Mouse (Mus musculus) kidney, embryonic 14.5 days (tissue): ENCODE data around the gene Hkdc1. TPM values are rescaled to one million over a fixed set of nuclear protein-coding genes. Genes with fewer than 3 reads are reported as not detected.
A peak's percentile ranks its signal among the peaks of the same experiment; 100 is the strongest.

Experiments used
- ATAC-seq: fragments of 200-750 bp; cut with Nextera tagmentation; 2 replicates; pipeline ENCODE4 v1.8.0; 2017; ENCODE audit warnings: moderate number of reproducible peaks, mild to moderate bottlenecking, moderate TSS enrichment, moderate library complexity; ENCODE audit not compliant: low FRiP score, low TSS enrichment
- H3K27ac ChIP-seq: fragments of 300-500 bp; sonication (generic); 2 replicates; pipeline ENCODE4 v1.5.1; 2014; ENCODE audit warnings: low read depth, mild to moderate bottlenecking, low read length, moderate library complexity, mixed read lengths
- H3K27me3 ChIP-seq: fragments of 300-500 bp; sonication (generic); 2 replicates; pipeline ENCODE4 v1.6.1; 2014; ENCODE audit warnings: mild to moderate bottlenecking, low read length; ENCODE audit not compliant: control insufficient read depth, insufficient read depth
- H3K36me3 ChIP-seq: fragments of 300-500 bp; sonication (generic); 2 replicates; pipeline ENCODE4 v1.6.1; 2014; ENCODE audit warnings: low read length, mixed read lengths; ENCODE audit not compliant: control insufficient read depth, insufficient read depth
- H3K4me1 ChIP-seq: fragments of 300-500 bp; sonication (generic); 2 replicates; pipeline ENCODE4 v1.6.1; 2014; ENCODE audit warnings: low read length, mixed read lengths; ENCODE audit not compliant: control insufficient read depth, insufficient read depth
- H3K4me2 ChIP-seq: fragments of 300-500 bp; sonication (generic); replicated peaks from 2 replicates; pipeline ENCODE4 v1.6.1; 2014; ENCODE audit warnings: low read depth, mild to moderate bottlenecking, low read length
- H3K4me3 ChIP-seq: fragments of 300-500 bp; sonication (generic); 2 replicates; pipeline ENCODE4 v1.5.1; 2014; ENCODE audit warnings: mild to moderate bottlenecking, low read length
- H3K9ac ChIP-seq: fragments of 300-500 bp; sonication (generic); 2 replicates; pipeline ENCODE4 v1.6.1; 2014; ENCODE audit warnings: low read depth, mild to moderate bottlenecking, low read length, moderate library complexity
- H3K9me3 ChIP-seq: fragments of 300-500 bp; sonication (generic); 2 replicates; pipeline ENCODE4 v1.6.1; 2016; ENCODE audit warnings: low read length; ENCODE audit not compliant: control insufficient read depth
- WGBS: fragments of 180-500 bp; shearing (Covaris S2); extraction: QIAGEN DNeasy Blood & Tissue Kit; methylation state at CpG from one replicate; pipeline ENCODE4 v1.1.7; 2014; 5-methylcytosine and 5-hydroxymethylcytosine counted together
- polyA plus RNA-seq: library from polyadenylated mRNA; unstranded; fragments of >200 nt; fragmentation: Nextera tagmentation; extraction: Ambion mirVana; gene quantifications from 2 replicates; pipeline ENCODE4 v1.2.1, GENCODE M21; 2014

Hkdc1 gene
- polyA plus RNA-seq, 1 experiment from 2014 or later, result 1.7 TPM

- Histone ChIP-seq H3K4me2 (no peak overlapping the region), H3K27ac (no peak overlapping the region), H3K4me3 (no peak overlapping the region), H3K27me3 (no peaks in the 10 kb centered on the region), H3K9me3 (no peaks in the 10 kb centered on the region), H3K9ac (no peak overlapping the region), H3K36me3 (no peaks in the 10 kb centered on the region), H3K4me1 (peaks cover 9% of the 10 kb centered on the region)
- 8% methylated on average over 5 of the region's 5 CpGs for WGBS
- no peak; the same call in 1 of the 2 replicates for ATAC-seq
These were observed 11.3 kb downstream of the Hkdc1 start for GRCm38 (mm10) chr10:62410943-62411342.

DNA sequence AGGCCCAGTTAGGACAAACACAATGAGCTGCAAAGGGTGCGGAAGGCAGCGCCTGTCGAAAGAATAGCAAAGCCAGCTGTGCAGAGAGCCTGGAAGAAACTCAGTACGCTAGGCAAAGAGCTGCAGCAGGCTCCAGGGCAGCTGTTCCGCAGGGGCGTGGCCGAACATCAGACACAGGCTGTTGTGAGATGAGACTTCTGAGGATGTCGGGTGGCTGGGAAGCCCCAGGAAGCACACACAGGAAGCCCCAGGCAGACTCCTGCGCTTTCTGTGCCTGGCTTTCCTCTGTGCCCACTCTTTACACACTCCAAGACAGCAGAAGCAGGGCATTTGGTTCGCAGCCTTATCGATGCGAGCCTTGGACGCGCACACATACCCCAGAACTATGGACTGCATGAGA lies 17.4 kb downstream of the Hkdc1 start:
- no peak overlapping the region for H3K9ac ChIP-seq
- H3K27ac ChIP-seq, result no peak overlapping the region
- H3K27me3 ChIP-seq, result no peaks in the 10 kb centered on the region
- H3K36me3 ChIP-seq, result no peaks in the 10 kb centered on the region
- H3K9me3 ChIP-seq, result no peaks in the 10 kb centered on the region
- H3K4me1 ChIP-seq, result no peaks in the 10 kb centered on the region
- peak; percentile 56; the same call in 1 of the 2 replicates for ATAC-seq
- WGBS, result 28% methylated on average over 14 of the region's 14 CpGs
- peak overlapping the region; percentile 36 for H3K4me2 ChIP-seq
- H3K4me3 ChIP-seq, result peak overlapping the region; percentile 12

DNA sequence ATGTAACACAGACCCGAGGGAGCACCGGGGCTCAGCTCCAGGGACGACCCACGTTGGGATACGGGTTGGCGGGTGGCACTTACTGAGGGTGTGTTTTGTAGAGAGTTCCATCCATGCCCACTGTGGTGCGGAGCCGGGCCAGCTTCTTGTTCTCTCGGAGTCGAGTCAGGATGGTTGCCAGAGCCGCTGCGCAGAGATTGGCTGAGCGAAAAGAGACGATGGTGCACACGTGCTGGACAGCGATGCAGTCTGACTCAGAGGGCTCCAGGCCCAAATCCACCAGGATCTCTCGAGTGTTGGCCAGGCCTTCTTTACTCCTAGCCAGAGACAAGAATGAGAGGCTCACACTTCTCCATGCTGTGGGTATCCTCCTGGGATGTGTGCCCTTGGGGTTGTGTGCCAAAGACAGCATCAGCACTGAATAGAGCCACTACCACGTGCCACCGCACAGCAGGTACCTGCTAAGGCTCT lies 20.6 kb downstream of the Hkdc1 start:
- H3K27ac ChIP-seq, result no peak overlapping the region
- no peak for ATAC-seq
- no peaks in the 10 kb centered on the region for H3K36me3 ChIP-seq
- no peak overlapping the region for H3K4me3 ChIP-seq
- no peak overlapping the region for H3K9ac ChIP-seq
- no peaks in the 10 kb centered on the region for H3K27me3 ChIP-seq
- no peaks in the 10 kb centered on the region for H3K9me3 ChIP-seq
- WGBS, result 81% methylated on average over 19 of the region's 19 CpGs
- no peak overlapping the region for H3K4me2 ChIP-seq
- no peaks in the 10 kb centered on the region for H3K4me1 ChIP-seq

DNA sequence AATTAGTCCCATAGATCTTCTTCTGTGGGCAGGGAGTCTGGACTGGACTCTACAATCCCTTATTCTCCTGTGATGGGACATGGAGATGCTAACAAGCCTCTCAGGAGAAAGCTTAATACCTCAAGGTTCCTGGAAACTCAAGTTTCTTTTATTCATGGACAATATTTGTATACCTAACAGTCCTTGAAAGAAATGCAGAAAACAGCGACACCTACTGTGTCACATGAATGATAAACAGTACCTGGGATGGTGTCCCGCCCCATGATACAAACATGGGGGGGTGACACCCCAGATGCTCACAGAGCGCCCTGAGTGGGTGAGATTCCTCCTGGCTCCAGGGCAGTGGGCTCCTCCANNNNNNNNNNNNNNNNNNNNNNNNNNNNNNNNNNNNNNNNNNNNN lies 39.3 kb downstream of the Hkdc1 start:
- H3K9me3 ChIP-seq, result no peaks in the 10 kb centered on the region
- H3K4me1 ChIP-seq, result no peaks in the 10 kb centered on the region
- no peak overlapping the region for H3K4me3 ChIP-seq
- H3K36me3 ChIP-seq, result no peaks in the 10 kb centered on the region
- WGBS, result 83% methylated on average over 3 of the region's 3 CpGs
- ATAC-seq, result no peak
- H3K27me3 ChIP-seq, result no peaks in the 10 kb centered on the region
- no peak overlapping the region for H3K4me2 ChIP-seq
- no peak overlapping the region for H3K27ac ChIP-seq
- no peak overlapping the region for H3K9ac ChIP-seq

DNA sequence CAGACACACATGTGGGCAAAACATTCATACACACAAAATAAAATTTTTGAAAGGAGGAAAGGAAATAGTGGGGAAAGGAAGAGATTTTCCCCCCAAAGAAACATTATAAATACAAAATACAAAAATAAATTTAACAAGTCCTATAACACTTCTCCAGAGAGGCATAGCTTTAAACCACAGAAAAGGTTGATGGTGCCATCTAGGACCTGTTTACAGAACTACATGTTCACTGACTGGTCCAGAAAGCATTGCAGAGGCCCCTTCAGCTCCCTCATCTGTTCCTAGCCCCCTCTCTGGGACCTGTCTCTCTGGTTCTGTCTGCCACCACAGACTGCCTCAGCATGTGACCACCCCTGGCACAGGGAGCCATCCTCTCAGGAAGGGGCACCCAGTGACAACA lies 41.4 kb downstream of the Hkdc1 start:
- Histone ChIP-seq H3K4me3 (no peak overlapping the region), H3K27ac (no peak overlapping the region), H3K27me3 (no peaks in the 10 kb centered on the region), H3K4me1 (no peaks in the 10 kb centered on the region), H3K36me3 (no peaks in the 10 kb centered on the region), H3K9ac (no peak overlapping the region), H3K4me2 (no peak overlapping the region), H3K9me3 (no peaks in the 10 kb centered on the region)
- no peak for ATAC-seq

DNA sequence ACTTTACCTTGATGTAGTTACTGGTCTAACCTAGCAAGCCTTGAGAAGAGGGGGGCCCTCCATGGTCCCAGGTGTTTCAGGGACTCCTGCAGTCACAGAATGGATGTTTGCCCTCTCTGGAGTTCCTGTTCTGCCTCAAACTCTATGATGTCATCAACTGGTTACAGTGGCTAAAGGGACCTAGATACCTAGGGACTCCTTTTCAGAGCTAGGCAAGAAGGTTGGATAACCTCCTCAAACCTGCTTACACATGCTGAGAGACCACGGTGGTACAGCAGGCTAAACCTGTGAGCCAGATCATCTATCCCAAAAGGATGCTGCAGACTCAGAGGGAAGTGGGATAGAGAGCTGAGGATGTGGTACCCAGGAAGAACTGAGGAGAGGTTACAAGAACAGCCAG lies 42.5 kb downstream of the Hkdc1 start, which contains the start of gene Hk1:
Gene Hk1, minus strand, starts transcription at position 101 of the 400 bp plus-strand sequence.
- no peak for ATAC-seq
- Histone ChIP-seq H3K27ac (no peak within 1 kb of the TSS), H3K4me1 (no peaks in the 10 kb centered on the region), H3K9ac (no peak within 1 kb of the TSS), H3K4me2 (no peak within 1 kb of the TSS), H3K4me3 (no peak within 1 kb of the TSS), H3K9me3 (no peaks in the 10 kb centered on the region), H3K27me3 (no peaks in the 10 kb centered on the region), H3K36me3 (no peaks in the 10 kb centered on the region)
- WGBS, result 79% methylated on average over 1 of the region's 1 CpGs

GRCm38 (mm10) chr10:62358827-62359226 lies 63.5 kb downstream of the Hkdc1 start:
- ATAC-seq, result no peak
- no peak overlapping the region for H3K4me2 ChIP-seq
- 92% methylated on average over 7 of the region's 7 CpGs for WGBS

DNA sequence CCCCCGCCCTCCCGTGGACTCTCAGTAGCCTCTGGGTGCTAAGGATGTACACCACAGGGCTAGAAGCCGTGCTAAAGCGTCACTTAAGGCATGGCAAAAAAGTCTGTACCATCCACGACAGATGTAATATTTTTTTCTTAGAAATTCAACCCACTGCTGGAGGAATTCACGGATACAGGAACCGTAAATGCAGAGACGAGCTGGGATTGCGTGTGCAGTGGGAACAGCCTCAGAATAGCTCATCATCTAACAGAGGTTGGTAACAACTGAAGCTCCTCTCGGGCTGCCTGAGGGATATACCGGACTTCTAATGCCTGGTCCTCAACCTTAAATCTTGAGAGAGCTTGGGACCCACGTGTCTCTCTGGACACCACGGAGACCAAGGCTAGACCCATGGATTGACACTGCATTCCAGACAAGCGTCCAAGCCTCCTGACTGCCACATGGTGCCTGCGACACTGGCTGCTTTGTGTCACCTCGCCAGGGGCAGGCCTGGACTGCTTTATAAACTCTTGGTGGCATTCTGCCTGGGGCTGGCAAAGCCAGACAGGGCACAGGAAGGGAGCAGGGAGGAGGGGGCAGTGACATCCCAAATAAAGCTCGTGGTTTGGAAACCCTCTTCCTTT lies 66.1 kb downstream of the Hkdc1 start:
- no peaks in the 10 kb centered on the region for H3K9me3 ChIP-seq
- ATAC-seq, result no peak
- H3K27me3 ChIP-seq, result no peaks in the 10 kb centered on the region
- no peak overlapping the region for H3K4me3 ChIP-seq
- H3K36me3 ChIP-seq, result no peaks in the 10 kb centered on the region
- no peaks in the 10 kb centered on the region for H3K4me1 ChIP-seq
- no peak overlapping the region for H3K27ac ChIP-seq
- no peak overlapping the region for H3K4me2 ChIP-seq
- H3K9ac ChIP-seq, result no peak overlapping the region
- 77% methylated on average over 17 of the region's 17 CpGs for WGBS

More at GRCm38 (mm10) chr10:62358827-62359226, 63.5 kb downstream of the Hkdc1 start:
- Histone ChIP-seq H3K4me1 (no peaks in the 10 kb centered on the region), H3K4me3 (no peak overlapping the region), H3K9me3 (no peaks in the 10 kb centered on the region), H3K9ac (no peak overlapping the region), H3K27me3 (no peaks in the 10 kb centered on the region), H3K27ac (no peak overlapping the region), H3K36me3 (no peaks in the 10 kb centered on the region)

DNA sequence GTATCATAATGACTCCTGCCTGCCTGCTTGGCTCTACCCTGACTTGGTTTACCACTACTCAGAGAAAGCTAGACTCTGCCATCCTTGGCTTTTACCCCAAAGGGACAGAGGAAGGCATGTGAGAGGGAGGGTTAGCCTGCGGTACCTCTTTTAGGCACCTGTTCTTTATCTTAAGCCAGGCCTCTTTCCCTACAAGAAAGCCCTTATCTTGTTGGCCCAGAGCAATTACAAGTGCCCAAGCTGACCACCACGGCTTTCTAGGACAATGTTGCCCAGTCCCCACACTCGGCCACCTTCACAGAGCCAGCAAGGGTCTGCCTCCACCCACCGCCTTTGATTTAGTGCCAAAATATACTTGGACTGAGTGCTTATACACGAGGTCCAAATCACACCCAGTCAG lies 77.1 kb downstream of the Hkdc1 start:
- 79% methylated on average over 5 of the region's 5 CpGs for WGBS
- Histone ChIP-seq H3K36me3 (no peaks in the 10 kb centered on the region), H3K4me1 (peaks cover 4% of the 10 kb centered on the region; the same call in 1 of the 2 replicates), H3K4me2 (no peak overlapping the region), H3K9me3 (no peaks in the 10 kb centered on the region), H3K9ac (no peak overlapping the region), H3K4me3 (no peak overlapping the region), H3K27ac (no peak overlapping the region), H3K27me3 (no peaks in the 10 kb centered on the region)
- no peak for ATAC-seq
